Mouse (Mus musculus) forebrain, embryonic 14.5 days (tissue): ENCODE results near the gene Fam136a. TPM values are rescaled to one million over a fixed set of nuclear protein-coding genes. Genes with fewer than 3 reads are reported as not detected.
"Not testable (repeated sequence)": the region's sequence is repeated elsewhere in the genome, so short reads cannot be mapped to it uniquely, and the experiment has no call there.

ENCODE experiments used
- ATAC-seq: fragments of 200-750 bp; cut with Nextera tagmentation; 2 replicates; pipeline ENCODE4 v1.8.0; 2017; ENCODE audit warnings: mild to moderate bottlenecking, moderate library complexity
- DNase-seq: peaks from one replicate; pipeline ENCODE4 v3.0.0-alpha.2; 2015; ENCODE audit warnings: low spot score
- H3K27ac ChIP-seq: fragments of 300-500 bp; sonication (generic); 2 replicates; pipeline ENCODE4 v1.5.1; 2014; ENCODE audit warnings: low read depth, mild to moderate bottlenecking, control low read depth, low read length, moderate library complexity
- H3K27me3 ChIP-seq: fragments of 300-500 bp; sonication (generic); replicated peaks from 2 replicates; pipeline ENCODE4 v1.6.1; 2014; ENCODE audit warnings: low read length, control low read depth, mixed read lengths; ENCODE audit not compliant: control insufficient read depth, insufficient read depth
- H3K36me3 ChIP-seq: fragments of 300-500 bp; sonication (generic); 2 replicates; pipeline ENCODE4 v1.6.1; 2014; ENCODE audit warnings: low read length, control low read depth; ENCODE audit not compliant: control insufficient read depth, insufficient read depth
- H3K4me1 ChIP-seq: fragments of 300-500 bp; sonication (generic); 2 replicates; pipeline ENCODE4 v1.6.1; 2014; ENCODE audit warnings: antibody characterized with exemption, low read length, control low read depth; ENCODE audit not compliant: control insufficient read depth, insufficient read depth
- H3K4me2 ChIP-seq: fragments of 300-500 bp; sonication (generic); 2 replicates; pipeline ENCODE4 v1.6.1; 2014; ENCODE audit warnings: mild to moderate bottlenecking, control low read depth, low read length
- H3K4me3 ChIP-seq: fragments of 300-500 bp; sonication (generic); 2 replicates; pipeline ENCODE4 v1.5.1; 2014; ENCODE audit warnings: low read depth, low read length, control low read depth
- H3K9ac ChIP-seq: fragments of 300-500 bp; sonication (generic); 2 replicates; pipeline ENCODE4 v1.6.1; 2014; ENCODE audit warnings: mild to moderate bottlenecking, low read length, control low read depth, moderate library complexity
- H3K9me3 ChIP-seq: fragments of 300-500 bp; sonication (generic); replicated peaks from 2 replicates; pipeline ENCODE4 v1.6.1; 2016; ENCODE audit warnings: low read length, control low read depth, mixed read lengths; ENCODE audit not compliant: control insufficient read depth
- WGBS: fragments of 180-500 bp; shearing (Covaris S2); extraction: QIAGEN DNeasy Blood & Tissue Kit; methylation state at CpG from one replicate; pipeline ENCODE4 v1.1.7; 2014; 5-methylcytosine and 5-hydroxymethylcytosine counted together
- polyA plus RNA-seq: library from polyadenylated mRNA; unstranded; fragments of >200 nt; fragmentation: Nextera tagmentation; extraction: Ambion mirVana; gene quantifications from 2 replicates; pipeline ENCODE4 v1.2.1, GENCODE M21; 2014

Fam136a gene
- polyA plus RNA-seq, 1 experiment from 2014 or later = 129 TPM

DNA sequence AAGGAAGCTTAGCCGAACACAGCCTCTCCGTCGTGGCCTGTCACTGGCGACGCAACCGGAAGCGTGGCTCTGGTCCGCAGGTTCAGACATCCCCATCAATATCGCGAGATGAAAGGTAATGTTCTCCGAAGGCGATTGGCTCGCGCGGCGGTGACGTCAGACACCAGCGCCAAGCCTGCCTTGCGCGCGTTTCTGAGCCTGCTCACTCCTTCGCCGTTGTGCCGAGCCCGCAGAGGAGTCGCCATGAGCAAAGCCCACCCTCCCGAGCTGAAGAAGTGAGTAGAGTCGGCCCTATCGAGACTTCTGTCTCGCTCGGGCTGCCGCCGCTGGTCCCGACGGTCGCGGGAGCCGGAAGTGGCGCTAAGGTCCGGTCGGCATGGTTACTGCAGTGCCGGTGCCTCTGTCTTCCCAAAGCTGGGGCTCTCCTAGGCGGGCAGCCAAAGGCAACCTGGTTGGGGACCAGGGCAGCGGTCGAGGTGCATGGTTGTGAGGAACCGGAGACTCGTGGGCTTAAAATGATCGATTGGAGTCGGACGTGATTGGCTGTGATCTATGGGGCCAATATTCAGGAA, 6.0 kb downstream of the Fam136a start:
- peak; percentile 99 for DNase-seq
- Histone ChIP-seq H3K4me3 (peak overlapping the region; percentile 90), H3K27me3 (no peaks in the 10 kb centered on the region), H3K4me1 (peaks cover 16% of the 10 kb centered on the region), H3K9me3 (no peaks in the 10 kb centered on the region), H3K27ac (peak overlapping the region; percentile 95), H3K9ac (peak overlapping the region; percentile 88), H3K4me2 (peak overlapping the region; percentile 90), H3K36me3 (peaks cover 24% of the 10 kb centered on the region)
- peak; percentile 98 for ATAC-seq
- under 1% methylated on average over 50 of the region's 50 CpGs for WGBS

DNA sequence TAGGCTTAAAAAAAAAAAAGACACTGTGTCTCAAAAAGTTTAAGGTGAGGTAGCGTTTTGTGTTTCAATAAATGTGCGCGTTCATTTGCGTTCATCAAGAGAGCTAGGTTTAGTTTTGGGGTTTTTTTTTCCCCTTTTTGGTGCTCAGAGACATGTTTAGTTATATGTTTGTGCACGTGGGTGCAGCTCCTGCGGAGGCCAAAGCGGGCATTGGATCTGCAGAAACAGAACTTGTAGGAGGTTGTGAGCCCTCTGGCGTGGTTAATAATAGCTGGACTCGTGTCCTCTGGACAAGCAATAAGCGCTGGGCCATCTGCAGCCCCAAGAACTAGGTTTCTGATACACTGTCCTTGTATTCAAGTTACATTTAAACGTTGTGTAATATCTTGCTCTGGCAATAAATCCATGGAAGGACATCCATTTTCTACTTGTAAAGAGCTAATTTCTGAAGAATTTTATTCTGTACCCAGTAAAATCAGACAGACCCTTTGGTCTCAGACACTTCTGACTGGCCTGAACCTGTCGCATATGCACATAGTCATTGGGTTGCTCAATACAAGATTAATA, 6.6 kb downstream of the Fam136a start:
- peaks cover 12% of the 10 kb centered on the region for H3K4me1 ChIP-seq
- 4% methylated on average over 12 of the region's 12 CpGs for WGBS

DNA sequence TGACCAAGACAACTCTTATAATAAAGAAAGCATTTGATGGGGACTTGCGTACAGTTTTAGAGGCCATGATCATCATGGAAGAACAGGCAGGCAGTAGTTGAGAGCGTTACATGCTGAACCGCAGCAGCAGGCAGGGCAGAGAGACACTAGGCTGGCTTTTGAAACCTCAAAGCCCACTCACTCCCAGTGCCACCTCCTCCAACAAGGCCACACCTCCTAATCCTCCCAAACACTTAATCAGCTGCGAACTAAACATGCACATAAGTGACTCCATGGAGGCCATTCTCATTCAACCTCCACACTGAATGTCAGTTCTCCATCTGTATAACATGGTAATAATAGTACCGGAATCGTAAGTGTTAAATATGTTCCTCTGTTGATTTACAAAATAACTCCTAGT, 8.1 kb downstream of the Fam136a start:
- Histone ChIP-seq H3K36me3 (peaks cover 34% of the 10 kb centered on the region), H3K9me3 (no peaks in the 10 kb centered on the region), H3K4me3 (no peak overlapping the region), H3K27ac (no peak overlapping the region), H3K9ac (no peak overlapping the region), H3K27me3 (no peaks in the 10 kb centered on the region), H3K4me2 (no peak overlapping the region), H3K4me1 (peaks cover 12% of the 10 kb centered on the region)
- ATAC-seq = no peak
- WGBS = 92% methylated on average over 6 of the region's 6 CpGs
- DNase-seq = no peak

More for the DNA sequence above, 6.6 kb downstream of the Fam136a start:
- peak overlapping the region; percentile 90 for H3K4me3 ChIP-seq
- H3K27ac ChIP-seq = no peak overlapping the region
- peak overlapping the region; percentile 90 for H3K4me2 ChIP-seq
- no peaks in the 10 kb centered on the region for H3K27me3 ChIP-seq
- DNase-seq = no peak
- ATAC-seq = no peak
- peak overlapping the region; percentile 88 for H3K9ac ChIP-seq
- no peaks in the 10 kb centered on the region for H3K9me3 ChIP-seq
- peaks cover 30% of the 10 kb centered on the region for H3K36me3 ChIP-seq

DNA sequence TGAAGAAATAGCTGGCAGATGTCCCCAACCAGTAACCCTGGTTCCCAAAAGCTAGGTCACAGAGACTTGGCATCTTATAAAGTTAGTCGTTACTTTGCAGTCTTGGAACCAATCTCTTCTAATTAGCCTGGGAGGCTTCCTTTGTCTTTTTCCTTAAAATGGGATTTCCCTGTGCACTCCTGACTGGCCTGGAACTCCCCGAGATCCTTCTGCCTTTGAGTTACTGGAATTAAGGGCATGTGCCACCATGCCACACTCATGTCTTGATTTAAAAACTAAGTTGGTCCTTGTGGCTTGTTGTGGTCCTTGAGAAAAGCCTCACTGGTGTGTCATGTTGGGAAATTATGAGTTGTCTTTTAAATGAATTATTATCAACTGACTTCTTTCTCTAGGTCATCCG, 12.9 kb downstream of the Fam136a start:
- no peak for ATAC-seq
- no peak overlapping the region for H3K27ac ChIP-seq
- H3K9ac ChIP-seq = no peak overlapping the region
- peaks cover 48% of the 10 kb centered on the region for H3K36me3 ChIP-seq
- H3K9me3 ChIP-seq = no peaks in the 10 kb centered on the region
- no peak overlapping the region for H3K4me2 ChIP-seq
- no peak for DNase-seq
- no peaks in the 10 kb centered on the region for H3K4me1 ChIP-seq
- 66% methylated on average over 3 of the region's 3 CpGs for WGBS
- H3K4me3 ChIP-seq = no peak overlapping the region
- no peaks in the 10 kb centered on the region for H3K27me3 ChIP-seq

DNA sequence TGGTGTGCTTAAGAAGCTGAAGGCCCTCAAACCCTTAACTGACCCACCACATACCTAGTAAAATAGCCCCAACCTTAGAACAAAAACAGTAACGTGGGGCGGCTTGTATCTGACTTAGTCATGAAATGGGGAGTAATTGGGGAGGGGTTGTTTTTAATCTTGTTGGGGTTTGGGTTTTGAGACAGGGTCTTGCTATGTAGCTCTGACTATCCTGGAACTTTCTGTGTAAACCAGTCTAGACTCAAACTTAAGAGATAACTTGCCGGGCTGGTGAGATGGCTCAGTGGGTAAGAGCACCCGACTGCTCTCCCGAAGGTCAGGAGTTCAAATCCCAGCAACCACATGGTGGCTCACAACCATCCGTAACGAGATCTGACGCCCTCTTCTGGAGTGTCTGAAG, 14.7 kb downstream of the Fam136a start:
- 79% methylated on average over 6 of the region's 8 CpGs for WGBS
- H3K4me2 ChIP-seq = not testable (repeated sequence)

DNA sequence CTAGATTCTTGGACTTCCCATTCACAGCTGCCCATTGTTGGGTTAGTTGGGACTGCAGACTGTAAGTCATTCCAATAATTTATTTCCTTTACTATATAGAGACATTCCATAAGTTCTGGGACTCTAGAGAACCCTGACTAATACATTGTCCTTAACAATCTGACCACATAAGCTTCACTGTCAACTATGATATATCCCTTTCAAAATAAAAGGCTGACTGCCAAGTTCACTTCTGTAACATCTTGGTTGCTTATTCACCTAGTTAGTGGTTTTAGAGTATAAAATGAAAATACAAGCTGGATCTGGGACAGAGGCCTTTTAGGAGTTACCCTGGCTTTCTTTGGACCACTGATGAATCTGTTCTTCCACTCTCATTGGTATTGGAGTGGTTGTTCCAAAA, 17.1 kb downstream of the Fam136a start:
- Histone ChIP-seq H3K36me3 (peaks cover 52% of the 10 kb centered on the region), H3K4me2 (no peak overlapping the region), H3K9me3 (no peaks in the 10 kb centered on the region), H3K27me3 (no peaks in the 10 kb centered on the region), H3K4me1 (no peaks in the 10 kb centered on the region), H3K9ac (no peak overlapping the region), H3K4me3 (no peak overlapping the region), H3K27ac (no peak overlapping the region)
- DNase-seq (no peak), ATAC-seq (no peak)

More for the DNA sequence above, 14.7 kb downstream of the Fam136a start:
- not testable (repeated sequence) for DNase-seq, H3K9ac ChIP-seq, H3K4me1 ChIP-seq, H3K9me3 ChIP-seq, H3K27ac ChIP-seq, H3K4me3 ChIP-seq, ATAC-seq, H3K27me3 ChIP-seq
- peaks cover 45% of the 10 kb centered on the region for H3K36me3 ChIP-seq

GRCm38 (mm10) chr6:86383370-86383769, 17.9 kb downstream of the Fam136a start:
- Histone ChIP-seq H3K9me3 (no peaks in the 10 kb centered on the region), H3K4me1 (no peaks in the 10 kb centered on the region), H3K27ac (no peak overlapping the region), H3K9ac (no peak overlapping the region), H3K4me3 (no peak overlapping the region), H3K36me3 (peaks cover 52% of the 10 kb centered on the region), H3K4me2 (no peak overlapping the region), H3K27me3 (no peaks in the 10 kb centered on the region)
- 58% methylated on average over 16 of the region's 16 CpGs for WGBS
- ATAC-seq (no peak), DNase-seq (no peak)

DNA sequence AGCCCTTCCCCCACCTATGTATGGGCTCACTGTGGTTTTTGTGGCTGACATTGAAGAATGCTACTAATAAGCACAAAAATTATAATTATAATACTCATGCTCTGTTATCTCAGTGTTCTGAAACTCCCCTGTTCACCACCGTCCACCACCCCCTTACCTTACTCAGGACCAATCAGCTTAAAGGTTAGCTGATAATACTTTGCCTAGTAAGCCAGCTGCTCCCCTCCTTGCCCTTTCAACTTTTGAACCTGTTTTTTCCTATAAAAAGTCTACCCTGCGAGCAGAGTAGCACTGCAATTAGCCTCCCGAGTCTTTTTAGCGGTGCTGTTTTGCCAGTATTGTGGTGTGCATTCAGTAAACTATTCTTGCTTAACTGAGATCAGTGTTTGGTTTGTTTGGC, 19.2 kb downstream of the Fam136a start:
- Histone ChIP-seq H3K27ac (no peak overlapping the region), H3K4me2 (no peak overlapping the region), H3K27me3 (no peaks in the 10 kb centered on the region), H3K4me3 (no peak overlapping the region), H3K9me3 (no peaks in the 10 kb centered on the region), H3K4me1 (no peaks in the 10 kb centered on the region), H3K36me3 (peaks cover 52% of the 10 kb centered on the region), H3K9ac (no peak overlapping the region)
- DNase-seq = no peak
- WGBS = 84% methylated on average over 4 of the region's 4 CpGs
- ATAC-seq = no peak

DNA sequence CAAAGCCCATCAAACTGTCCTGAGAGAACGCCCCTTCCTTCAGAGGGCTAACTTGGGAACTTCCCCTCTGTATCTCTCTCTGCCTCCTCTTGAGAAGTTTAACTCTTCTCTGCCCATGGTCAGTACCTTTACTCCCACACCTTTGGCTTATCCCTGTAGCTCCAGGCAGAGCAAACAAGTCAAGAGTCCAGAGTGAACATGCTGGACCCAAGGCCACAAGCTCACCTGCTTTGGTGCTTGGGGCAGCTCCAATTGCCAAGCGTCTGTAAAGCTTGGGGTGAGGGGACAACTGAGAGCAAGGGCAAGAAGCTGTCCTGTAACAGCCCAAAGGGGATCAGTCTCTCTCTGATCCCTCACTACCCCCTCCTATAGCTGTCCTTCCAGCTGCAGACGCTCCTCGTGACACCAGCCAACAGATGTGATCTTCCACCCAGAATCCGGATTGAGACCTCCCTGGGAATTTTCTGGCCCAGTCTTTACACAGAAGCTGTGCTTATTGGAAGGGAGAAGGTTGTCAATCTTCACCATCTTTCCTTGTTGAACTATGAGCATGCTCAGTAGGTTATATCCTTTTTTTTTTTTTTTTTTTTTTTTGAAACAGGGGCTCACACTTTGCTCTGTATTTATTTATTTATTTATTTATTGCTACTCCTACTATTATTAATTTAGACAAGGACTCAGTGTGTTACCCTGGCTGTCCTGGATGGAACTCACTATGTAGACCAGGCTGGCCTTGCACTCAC, 20.1 kb downstream of the Fam136a start:
- Histone ChIP-seq H3K9ac (no peak overlapping the region), H3K4me1 (no peaks in the 10 kb centered on the region), H3K9me3 (no peaks in the 10 kb centered on the region), H3K27ac (no peak overlapping the region), H3K4me2 (no peak overlapping the region), H3K36me3 (peaks cover 60% of the 10 kb centered on the region), H3K27me3 (no peaks in the 10 kb centered on the region), H3K4me3 (no peak overlapping the region)
- ATAC-seq (no peak), DNase-seq (no peak)
- WGBS = 92% methylated on average over 5 of the region's 5 CpGs
